Mouse (Mus musculus): Measurements from ENCODE around the gene Tmem117. TPM values are rescaled to one million over a fixed set of nuclear protein-coding genes. Genes with fewer than 3 reads are reported as not detected.

The Tmem117 gene
- polyA plus RNA-seq, 1 experiment = 3.4 TPM

GRCm38 (mm10) chr15:95108626-95109025, 479.6 kb downstream of the Tmem117 start:
- TF ChIP-seq POLR2A (IDR thresholded peaks at IDR 0.05; ENCODE audit: extremely low read depth, insufficient read depth, low read length) (no peak), CTCF (IDR thresholded peaks at IDR 0.05; ENCODE audit: extremely low read depth, insufficient read depth, low read length) (no peak)
- Histone ChIP-seq H3K4me3 (ENCODE audit: insufficient read depth, low read length) (no peak overlapping the region), H3K4me1 (ENCODE audit: control insufficient read depth, insufficient read depth, low read length) (peaks cover 2% of the 10 kb centered on the region; the same call in 1 of the 2 replicates), H3K27ac (ENCODE audit: insufficient read depth, low read length) (no peak overlapping the region)

GRCm38 (mm10) chr15:95131401-95131800, 502.4 kb downstream of the Tmem117 start:
- TF ChIP-seq POLR2A (IDR thresholded peaks at IDR 0.05; ENCODE audit: extremely low read depth, insufficient read depth, low read length) = no peak
- H3K4me3 ChIP-seq (ENCODE audit: insufficient read depth, low read length) = no peak overlapping the region
- peaks cover 2% of the 10 kb centered on the region; the same call in 1 of the 2 replicates for H3K4me1 ChIP-seq (ENCODE audit: control insufficient read depth, insufficient read depth, low read length)
- H3K27ac ChIP-seq (ENCODE audit: insufficient read depth, low read length) = no peak overlapping the region

GRCm38 (mm10) chr15:95135926-95136609, 507.0 kb downstream of the Tmem117 start:
- Histone ChIP-seq H3K4me3 (ENCODE audit: insufficient read depth, low read length) (no peak overlapping the region), H3K4me1 (ENCODE audit: control insufficient read depth, insufficient read depth, low read length) (peaks cover 4% of the 10 kb centered on the region), H3K27ac (ENCODE audit: insufficient read depth, low read length) (no peak overlapping the region)
- no peak for TF ChIP-seq POLR2A (IDR thresholded peaks at IDR 0.05; ENCODE audit: extremely low read depth, insufficient read depth, low read length)
- no peak for TF ChIP-seq CTCF (IDR thresholded peaks at IDR 0.05; ENCODE audit: extremely low read depth, insufficient read depth, low read length)

- Histone ChIP-seq H3K27ac (ENCODE audit: insufficient read depth, low read length) (no peak overlapping the region), H3K4me3 (ENCODE audit: insufficient read depth, low read length) (no peak overlapping the region), H3K4me1 (ENCODE audit: control insufficient read depth, insufficient read depth, low read length) (peaks cover 4% of the 10 kb centered on the region)
- TF ChIP-seq CTCF (IDR thresholded peaks at IDR 0.05; ENCODE audit: extremely low read depth, insufficient read depth, low read length) (no peak), POLR2A (IDR thresholded peaks at IDR 0.05; ENCODE audit: extremely low read depth, insufficient read depth, low read length) (no peak)
These were observed 508.2 kb downstream of the Tmem117 start for GRCm38 (mm10) chr15:95137018-95137810.

GRCm38 (mm10) chr15:95138709-95139409, 509.8 kb downstream of the Tmem117 start:
- Histone ChIP-seq H3K4me1 (ENCODE audit: control insufficient read depth, insufficient read depth, low read length) (peaks cover 4% of the 10 kb centered on the region), H3K4me3 (ENCODE audit: insufficient read depth, low read length) (no peak overlapping the region), H3K27ac (ENCODE audit: insufficient read depth, low read length) (no peak overlapping the region)
- no peak for TF ChIP-seq POLR2A (IDR thresholded peaks at IDR 0.05; ENCODE audit: extremely low read depth, insufficient read depth, low read length)
- no peak for TF ChIP-seq CTCF (IDR thresholded peaks at IDR 0.05; ENCODE audit: extremely low read depth, insufficient read depth, low read length)

GRCm38 (mm10) chr15:95144131-95144530, 515.1 kb downstream of the Tmem117 start:
- H3K4me1 ChIP-seq (ENCODE audit: control insufficient read depth, insufficient read depth, low read length) = no peaks in the 10 kb centered on the region
- H3K4me3 ChIP-seq (ENCODE audit: insufficient read depth, low read length) = no peak overlapping the region
- TF ChIP-seq CTCF (IDR thresholded peaks at IDR 0.05; ENCODE audit: extremely low read depth, insufficient read depth, low read length) = no peak
- no peak for TF ChIP-seq POLR2A (IDR thresholded peaks at IDR 0.05; ENCODE audit: extremely low read depth, insufficient read depth, low read length)
- H3K27ac ChIP-seq (ENCODE audit: insufficient read depth, low read length) = no peak overlapping the region

- Histone ChIP-seq H3K27ac (ENCODE audit: insufficient read depth, low read length) (no peak overlapping the region), H3K4me1 (ENCODE audit: control insufficient read depth, insufficient read depth, low read length) (no peaks in the 10 kb centered on the region), H3K4me3 (ENCODE audit: insufficient read depth, low read length) (no peak overlapping the region)
- TF ChIP-seq POLR2A (IDR thresholded peaks at IDR 0.05; ENCODE audit: extremely low read depth, insufficient read depth, low read length) (no peak), CTCF (IDR thresholded peaks at IDR 0.05; ENCODE audit: extremely low read depth, insufficient read depth, low read length) (no peak)
These were observed 516.1 kb downstream of the Tmem117 start for GRCm38 (mm10) chr15:95145118-95145517.

Other genes starting within 250 kb of the Tmem117 start
- gene Adamts20, start 163.8 kb upstream of the Tmem117 start, polyA plus RNA-seq (2012; rRNA removed) = 8.6 and 10.1 TPM in 2 replicates
- 3.1 and 3.3 TPM in 2 replicates for gene Pus7l, start 85.7 kb upstream of the Tmem117 start, polyA plus RNA-seq (2012; rRNA removed)
- gene Irak4, start 85.6 kb upstream of the Tmem117 start, polyA plus RNA-seq (2012; rRNA removed) = 2.0 and 2.2 TPM in 2 replicates
- 42.0 and 43.4 TPM in 2 replicates for gene Twf1, start 39.3 kb upstream of the Tmem117 start, polyA plus RNA-seq (2012; rRNA removed)

Data from cortical plate, adult 2 months (tissue).